Mouse (Mus musculus): ENCODE measurements around the gene 4931428F04Rik.
"Not testable (repeated sequence)": the region's sequence is repeated elsewhere in the genome, so short reads cannot be mapped to it uniquely, and the experiment has no call there.

Gene 4931428F04Rik

DNA sequence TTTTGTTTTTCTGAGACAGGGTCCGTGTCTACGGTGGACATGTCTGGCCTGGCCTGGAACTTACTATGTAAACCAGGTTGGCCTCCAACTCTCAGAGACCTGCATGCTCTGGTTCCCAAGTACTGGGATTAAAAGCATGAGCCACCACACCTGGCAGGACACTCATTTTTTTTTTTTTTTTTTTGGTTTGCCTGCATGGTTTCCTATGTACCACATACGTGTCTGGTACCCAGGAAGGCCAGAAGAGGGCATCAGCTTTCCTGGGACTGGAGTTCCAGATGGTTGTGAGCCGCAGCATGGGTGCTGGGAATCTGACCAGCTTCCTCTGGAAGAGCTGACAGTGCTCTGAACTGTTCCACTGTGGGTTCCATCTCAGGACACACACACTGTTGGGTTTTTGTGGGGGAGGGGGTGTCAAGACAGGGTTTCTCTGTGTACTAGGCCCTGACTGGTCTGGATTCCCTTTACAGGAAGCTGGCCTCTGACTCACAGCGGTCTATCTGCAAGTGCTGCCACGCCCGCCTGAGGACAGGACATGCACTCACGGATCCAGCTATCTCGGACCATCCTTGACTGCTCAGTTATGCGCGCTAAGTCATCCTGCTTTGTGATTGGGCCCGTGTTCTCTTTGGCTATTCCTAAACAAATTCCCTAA lies 28.2 kb downstream of the 4931428F04Rik start:
- no peak for DNase-seq (ENCODE audit: low read depth, low spot score)

DNA sequence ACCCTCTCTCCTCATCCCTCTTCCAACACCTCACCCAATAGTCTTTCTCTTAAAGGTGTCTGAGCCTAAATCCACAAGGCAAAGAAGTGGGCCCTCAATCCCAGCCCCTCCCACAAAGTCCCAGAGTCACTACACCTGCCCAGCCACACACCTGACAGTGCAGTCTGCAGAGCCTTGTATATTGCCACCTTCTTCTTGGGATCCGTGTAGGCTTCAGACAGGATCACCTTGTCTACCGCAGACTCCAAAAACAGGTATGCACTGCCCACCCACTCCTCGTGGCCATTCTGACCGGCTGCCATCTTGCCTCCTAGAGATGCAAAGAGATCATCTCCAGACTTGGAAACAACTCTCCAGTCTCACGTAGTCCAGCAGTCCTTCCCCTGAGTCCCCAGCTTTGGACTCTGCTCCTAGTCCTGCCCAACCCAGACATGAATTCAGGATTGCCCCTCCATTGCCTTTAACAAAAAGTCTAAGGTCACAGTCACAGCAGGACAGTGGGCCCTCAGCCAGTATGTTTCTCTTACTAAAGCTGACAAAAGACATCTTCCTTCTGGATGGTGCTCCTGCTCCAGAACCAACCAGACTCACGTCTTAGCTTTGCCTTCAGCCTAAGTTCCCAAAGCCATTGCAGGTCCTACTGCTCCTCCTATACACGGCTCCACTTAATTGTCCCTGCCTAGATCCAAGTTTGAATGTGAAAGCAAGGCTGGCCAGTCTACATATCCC lies 29.1 kb downstream of the 4931428F04Rik start:
- no peak for DNase-seq (ENCODE audit: low read depth, low spot score)

DNA sequence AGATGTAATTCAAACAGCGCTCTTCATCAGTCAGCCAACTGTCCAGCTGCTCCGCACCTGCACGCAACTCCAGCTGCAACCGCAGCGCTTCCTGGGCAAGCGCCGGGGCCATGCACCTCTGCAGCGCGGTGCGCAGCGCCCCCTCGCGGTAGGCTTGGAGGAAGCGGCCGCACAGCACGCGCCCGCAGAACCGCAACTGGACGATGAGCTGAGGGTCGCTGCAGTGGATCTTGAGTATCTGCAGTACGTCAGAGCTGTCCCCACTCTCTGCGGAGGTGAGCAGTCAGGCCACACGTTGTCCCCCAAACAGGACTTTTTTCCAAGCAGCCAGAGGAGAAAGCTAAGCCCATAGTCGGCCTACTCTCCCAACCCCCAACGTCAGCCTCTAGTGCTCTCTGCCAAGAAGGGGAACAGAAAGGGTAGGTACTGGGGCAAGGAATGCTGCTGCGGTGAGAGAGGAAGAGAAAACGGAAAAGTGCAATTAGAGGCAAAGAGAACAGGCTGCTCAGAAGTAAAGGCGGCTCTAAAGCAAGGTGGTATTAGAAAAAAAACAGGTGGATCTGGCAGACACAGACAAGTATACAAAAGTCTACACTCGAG lies 29.8 kb downstream of the 4931428F04Rik start:
- DNase-seq (ENCODE audit: low read depth, low spot score), result peak; percentile 59

DNA sequence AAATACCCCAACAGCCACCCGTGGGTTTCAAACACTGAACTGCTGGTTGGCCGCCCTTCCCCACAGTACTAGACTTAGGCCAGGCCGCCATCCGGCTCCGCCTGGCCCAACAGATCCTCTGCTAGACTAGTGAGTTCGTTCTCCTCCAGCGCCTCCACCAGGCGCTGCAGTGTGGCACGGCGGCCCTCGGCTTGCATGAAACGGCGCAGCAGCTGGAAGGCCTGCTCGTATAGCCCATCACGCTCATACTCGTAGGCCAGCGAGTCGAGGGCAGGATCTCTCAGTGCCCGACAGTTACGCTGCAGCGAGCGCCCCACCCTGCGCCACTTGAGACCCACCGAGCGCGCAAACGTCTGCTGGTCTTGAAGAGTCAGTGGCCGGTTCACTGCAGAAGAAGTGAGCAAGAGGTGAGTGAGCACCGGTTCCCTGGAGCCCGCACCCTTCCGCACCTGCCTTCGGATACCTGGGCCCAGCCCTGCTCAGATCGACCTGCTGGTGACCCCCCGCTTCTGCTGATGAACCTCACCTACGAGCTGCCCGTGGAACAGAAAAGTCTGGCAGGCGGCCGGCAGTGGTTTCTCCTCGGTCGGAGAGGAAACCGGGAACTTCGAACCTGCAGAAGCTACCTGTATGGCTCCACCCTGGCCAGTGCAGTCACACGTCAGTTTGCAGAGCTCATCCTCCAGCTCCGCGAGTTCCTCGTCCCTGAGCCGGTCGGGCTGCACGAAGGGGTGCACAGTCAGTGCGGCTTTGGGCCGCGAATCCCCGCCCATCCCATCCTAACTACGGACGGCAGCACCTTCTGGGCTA lies 30.5 kb downstream of the 4931428F04Rik start:
- no peak for DNase-seq (ENCODE audit: low read depth, low spot score)

DNA sequence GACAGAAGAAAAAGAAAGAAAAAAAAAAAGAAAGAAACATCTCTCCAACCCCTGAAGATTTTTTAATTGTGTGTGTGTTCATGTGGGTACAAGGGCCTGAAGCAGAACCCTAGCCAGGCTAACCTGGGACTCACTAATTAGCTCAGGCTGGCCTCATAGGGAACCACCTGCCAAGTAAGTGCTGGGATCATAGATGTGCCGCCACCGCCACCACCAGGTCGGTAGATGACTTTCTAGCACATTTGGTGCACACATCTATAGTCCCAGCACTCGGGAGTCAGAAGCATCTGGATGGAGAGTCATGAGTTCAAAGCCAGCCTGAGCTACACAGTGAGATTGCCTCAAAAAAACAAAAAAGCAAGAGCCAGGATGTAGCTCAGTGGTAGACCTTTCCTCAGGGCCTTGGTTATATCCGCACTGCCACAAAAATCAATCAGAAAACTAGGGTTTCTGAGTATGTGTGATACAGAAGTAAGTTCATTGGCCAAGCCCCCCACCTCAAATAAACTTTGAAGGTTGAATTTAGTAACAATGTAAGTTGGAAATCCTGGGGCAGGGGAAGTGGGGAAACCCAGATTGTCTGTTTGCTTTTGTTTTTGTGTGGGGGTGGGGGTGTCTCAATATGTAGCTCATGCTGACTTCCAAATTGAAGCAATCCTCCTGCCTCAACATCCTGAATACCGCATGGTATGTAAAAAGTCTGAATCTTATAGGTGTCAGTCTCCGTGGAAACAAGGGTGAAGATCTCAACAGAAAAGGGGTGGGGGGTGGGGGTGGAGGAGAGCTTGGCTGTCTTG lies 32.1 kb downstream of the 4931428F04Rik start:
- no peak for DNase-seq (ENCODE audit: low read depth, low spot score)

DNA sequence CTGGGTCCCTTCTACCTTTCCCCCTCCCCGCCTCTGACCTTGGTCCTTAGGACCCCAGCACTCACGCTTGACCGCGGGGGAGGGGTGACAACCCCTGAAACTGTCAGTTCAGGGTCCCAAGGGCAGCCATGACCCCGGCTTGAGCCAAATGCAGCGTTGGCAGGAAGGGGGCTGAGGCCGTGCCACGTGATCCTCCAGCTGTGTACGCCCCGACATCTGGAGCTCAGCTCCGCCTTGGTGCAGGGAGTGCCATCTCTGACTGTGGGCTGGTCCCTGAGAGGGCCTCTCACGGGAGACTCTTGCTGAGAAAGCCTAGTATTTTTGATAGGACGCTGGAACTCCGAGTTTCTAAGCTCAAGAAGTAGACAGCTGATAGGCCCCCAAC lies 34.7 kb downstream of the 4931428F04Rik start, which contains the start of gene B3gnt9:
Gene B3gnt9, minus strand, starts transcription at position 188 of the 385 bp plus-strand sequence.
- peak; percentile 66 for DNase-seq (ENCODE audit: low read depth, low spot score)

DNA sequence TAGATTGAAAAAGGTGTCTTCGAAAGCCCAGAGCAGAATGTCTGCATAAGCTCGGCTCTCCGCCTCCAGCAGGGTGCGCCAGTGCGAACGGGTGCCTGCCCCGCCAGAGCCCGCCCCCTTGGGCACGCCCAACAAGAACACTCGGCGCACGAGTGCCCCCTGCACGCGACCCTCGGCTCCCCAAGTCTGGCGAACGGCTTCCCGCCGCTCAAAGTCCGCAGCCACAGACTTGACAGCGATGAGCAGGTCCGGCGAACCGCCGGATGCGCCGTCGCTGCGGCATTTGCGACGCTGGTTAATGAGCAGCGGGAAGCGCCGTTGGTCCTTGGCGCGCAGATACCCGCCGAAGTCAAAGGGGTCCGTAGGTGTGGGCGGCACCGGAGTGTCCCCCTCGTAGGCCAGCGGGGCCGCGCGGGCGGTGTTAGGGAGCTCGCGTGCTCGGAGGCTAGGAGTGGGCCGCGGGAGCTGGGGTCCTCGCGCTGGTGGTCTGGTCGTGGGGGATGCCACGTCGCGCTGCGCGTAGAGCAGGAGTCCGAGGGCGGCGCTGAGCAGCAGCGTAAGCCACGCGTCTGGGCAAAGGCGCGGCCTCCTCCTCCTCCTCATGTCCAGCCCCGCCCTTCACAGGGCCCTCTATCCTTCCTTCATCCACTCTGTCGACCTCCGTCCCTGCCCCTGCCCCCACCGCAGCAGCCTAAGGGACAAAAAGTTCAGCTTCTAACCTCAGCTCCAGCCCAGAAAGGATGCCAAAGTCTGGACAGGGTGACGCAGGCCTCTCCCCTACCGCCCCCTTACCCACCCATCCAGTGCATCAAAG lies 35.3 kb downstream of the 4931428F04Rik start:
- peak; percentile 67 for DNase-seq (ENCODE audit: low read depth, low spot score)

DNA sequence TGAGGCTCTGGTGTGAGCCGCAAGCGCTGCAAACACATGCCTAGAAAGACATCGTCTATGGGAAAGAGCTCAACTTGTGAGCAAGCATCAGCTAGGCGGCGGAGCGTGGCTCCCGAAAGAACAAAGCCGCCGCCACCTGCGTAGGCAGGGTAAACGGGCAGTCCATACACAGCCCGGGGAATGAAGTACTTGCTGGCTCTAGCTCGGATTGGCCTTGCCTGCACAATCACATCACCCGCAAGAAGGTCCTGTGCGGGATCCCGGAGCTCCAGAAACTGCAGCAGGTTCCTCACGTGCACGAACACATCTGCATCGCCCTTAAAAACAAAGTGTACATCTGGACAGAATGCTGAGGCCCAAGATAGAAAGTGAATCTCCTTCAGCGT lies 35.9 kb downstream of the 4931428F04Rik start:
- no peak for DNase-seq (ENCODE audit: low read depth, low spot score)

DNA sequence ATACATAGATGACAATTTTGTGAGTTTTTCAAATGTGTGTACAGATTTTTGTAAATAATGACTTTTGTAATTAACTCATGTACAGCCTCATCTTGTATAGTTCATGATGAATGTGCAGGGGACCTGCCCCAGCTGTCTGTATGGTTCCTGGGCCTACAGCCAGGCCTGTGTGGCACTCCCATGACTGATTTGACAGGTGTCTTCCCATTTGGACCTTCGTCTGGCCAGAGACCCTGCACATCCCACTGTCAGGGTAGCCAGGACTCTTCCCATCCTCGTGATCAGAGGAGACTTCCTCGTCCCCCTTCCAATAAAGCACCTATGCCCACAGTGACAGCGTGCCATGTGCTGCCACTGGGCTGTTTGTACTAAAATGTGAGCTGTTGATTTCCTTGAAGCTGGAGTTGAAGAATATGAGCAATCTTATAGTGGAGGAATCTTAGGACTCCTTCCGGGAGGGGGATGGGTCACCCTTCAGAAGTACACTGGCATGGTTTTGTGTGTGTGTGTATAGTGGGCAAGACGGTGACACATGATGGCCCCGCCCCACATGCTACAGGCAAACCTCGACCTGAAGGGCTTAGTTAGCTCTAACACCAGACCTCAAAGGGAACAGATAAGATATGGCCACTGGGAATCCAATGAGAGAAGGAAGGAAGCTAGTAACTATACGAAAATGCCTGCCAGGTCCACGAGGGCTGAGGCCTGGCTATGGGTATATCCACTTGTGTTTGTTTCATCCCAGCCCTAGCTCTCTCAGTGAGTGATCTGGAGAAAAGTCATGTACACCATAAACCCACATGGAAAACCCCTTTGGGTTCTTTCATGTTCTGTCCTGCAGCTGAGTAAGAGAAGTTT lies 36.8 kb downstream of the 4931428F04Rik start:
- no peak for DNase-seq (ENCODE audit: low read depth, low spot score)

DNA sequence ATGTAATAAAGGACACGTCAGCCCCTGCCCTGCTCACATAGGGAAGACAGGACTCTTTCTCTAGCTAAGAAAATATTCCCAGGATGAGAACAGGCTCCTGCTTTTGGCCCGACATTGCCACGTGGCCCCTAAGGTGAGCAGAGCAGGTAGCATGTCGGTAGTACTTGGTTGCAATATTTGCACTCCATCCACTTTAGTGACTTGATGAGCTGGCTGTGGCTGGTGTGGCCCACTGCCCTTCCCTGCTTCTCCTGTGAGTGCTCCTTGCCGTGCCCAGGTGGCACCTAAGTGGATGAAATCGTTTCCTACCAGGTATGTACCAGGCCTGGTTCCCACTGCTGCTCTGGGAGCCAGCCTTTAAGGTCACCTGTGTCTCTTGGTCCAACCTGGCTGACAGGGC lies 37.7 kb downstream of the 4931428F04Rik start:
- DNase-seq (ENCODE audit: low read depth, low spot score), result no peak

DNA sequence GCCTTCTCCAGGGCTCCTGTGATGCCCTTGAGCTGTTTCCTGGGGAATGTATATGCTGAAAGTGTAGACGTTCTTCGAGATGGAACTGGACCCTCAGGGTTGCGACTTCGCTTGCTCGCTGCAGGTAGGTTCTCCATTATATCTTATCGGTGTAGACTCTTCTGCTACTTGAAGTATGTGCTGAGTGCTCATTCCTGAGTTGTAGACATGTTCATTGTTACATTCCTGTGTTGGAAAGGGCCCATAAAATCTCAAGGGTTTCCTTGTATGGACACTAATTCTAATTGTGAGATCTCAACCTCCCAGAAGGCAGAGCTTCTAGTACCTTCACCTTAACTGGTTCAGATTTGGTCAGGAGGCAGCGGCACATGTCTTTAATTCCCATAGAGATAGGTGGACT lies 48.6 kb downstream of the 4931428F04Rik start:
- no peak for DNase-seq (ENCODE audit: low read depth, low spot score)

DNA sequence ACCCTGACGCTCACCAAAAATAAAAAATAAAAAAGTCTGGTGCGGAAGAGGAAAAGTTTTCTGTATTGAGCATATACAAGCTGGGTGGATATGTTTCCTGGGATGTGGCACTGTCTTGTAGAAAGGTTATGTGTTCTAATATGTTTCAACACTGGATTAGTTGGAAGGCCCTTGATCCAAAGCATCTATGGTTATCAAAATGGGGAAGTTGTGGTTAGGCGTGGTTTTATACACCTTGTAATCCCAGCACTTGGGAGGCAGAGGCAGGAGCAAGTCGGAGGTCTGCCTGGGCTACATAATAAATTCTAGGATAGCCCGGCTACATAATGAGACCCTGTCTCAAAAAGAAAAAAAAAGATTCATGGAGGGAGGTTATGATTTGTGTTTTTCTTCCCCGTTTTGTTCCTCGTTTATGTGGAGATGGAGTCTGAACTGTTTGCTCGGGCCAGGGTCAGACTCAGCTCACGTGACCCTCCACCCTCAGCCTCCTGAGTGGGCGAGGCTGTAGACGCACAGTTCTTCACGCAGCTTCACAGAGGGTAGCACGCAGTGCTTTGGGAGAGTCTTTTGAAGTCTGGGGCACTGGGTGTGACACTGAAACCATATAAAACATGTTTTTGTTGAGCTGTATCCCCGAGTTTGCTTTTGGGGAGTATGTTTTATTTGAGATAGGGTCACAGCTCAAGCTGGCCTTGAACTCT lies 52.1 kb downstream of the 4931428F04Rik start:
- no peak for DNase-seq (ENCODE audit: low read depth, low spot score)

DNA sequence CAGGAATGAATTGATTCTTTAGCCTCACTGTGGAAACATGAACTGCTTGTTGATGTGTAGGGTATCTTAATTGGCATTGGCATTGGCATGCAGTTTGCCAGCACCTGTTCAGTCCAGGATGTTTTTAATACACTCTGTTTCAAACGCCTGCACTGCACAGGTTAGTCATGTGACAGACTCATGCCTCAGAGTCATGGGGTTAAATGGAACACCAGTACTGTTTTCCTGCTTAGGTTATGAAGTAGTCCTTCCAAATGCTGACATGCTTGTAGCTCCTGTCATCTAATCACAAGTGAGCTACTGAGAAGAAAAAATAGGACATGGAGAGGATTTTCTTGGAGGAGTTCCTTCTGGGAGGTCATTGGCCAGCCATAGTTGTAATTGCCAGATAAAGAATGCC lies 54.5 kb downstream of the 4931428F04Rik start:
- no peak for DNase-seq (ENCODE audit: low read depth, low spot score)

DNA sequence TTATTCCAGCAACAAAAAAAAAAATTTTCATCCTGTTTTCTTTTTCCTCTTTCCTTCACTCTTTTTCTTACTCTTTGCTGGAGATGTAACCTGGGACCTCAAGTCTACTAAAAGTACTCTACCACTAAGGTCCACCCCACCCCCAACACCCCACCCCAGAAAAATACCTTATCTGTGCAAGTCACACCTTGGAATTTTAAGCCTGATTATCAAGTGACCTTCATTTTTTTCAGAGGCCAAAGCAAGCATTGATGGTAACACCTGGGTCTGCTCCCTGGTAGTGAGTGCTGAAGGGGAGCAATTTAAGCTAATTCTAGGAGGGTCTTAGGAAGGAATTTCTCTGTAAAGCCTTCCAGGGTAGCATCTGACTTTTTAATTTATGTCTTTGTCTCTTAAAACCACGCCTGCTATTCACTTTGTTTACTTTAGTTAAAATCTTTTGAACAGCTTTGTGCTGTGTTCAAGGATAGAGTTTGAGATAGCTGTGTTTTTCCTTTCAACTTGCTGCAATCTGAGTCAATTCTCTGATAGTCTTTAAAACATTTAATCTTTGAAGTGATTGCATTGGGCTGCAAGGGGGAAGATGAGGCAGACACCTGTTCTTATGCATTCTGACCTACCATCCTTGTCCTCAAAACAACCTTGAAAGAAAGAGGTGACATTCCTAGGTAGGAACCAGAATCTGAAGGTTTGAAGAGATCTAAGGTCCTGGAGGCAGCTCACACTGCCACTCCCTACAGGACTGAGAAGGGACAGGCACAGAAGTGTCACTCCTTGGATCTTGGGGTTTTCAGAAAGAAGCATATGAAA lies 56.3 kb downstream of the 4931428F04Rik start:
- no peak for DNase-seq (ENCODE audit: low read depth, low spot score)

DNA sequence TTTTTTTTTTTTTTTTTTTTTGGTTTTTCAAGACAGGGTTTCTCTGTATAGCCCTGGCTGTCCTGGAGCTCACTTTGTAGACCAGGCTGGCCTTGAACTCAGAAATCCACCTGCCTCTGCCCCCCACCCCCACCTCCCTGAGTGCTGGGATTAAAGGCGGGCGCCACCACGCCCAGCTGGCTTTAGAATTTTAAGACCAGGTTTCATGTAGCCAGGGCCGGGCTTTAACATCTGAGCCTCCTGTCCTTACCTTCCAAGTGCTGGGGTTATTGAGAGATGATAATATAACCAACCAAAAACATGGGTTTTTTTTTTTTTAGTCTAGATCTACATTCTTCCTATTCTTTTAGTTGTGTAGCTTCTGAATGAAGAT lies 57.4 kb downstream of the 4931428F04Rik start:
- not testable (repeated sequence) for DNase-seq (ENCODE audit: low read depth, low spot score)

DNA sequence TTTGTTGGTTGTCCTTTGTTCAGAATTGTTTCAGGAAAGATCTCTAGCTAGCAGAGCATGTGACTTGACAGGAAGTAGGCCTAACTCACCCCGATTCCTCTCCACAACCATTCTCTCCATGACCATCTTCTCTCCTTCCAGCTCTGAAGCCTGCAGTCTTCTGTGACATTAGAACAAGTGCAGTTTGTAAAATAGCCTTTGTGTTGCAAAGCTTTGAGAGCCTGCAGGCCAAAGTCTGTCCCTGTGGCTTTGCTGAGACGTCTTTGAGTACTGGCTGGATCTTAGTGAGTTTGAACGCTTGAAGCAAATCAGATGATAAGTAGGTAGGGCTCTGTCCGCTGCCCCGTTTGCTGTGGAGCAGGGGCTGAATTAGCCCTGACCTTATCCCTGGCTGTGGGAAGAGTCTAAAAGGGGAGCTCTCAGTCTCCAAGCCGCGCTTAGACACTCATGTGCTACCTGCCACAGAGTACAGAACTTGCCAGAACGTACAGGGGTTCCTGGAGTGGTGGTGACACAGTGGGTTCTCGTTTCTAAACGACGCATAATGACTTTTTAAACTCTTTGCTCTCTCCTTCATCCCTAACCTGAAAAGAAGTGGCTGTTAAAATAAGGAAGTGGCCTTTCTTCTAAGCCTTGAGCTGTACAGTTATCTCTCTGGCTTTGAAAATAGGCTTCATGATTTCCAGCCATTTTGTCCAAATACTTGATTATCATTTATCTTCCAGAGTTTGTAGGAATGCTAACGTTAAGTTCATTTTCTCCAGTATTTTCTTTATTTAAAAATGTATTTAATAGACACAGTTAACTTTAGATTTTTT lies 58.0 kb downstream of the 4931428F04Rik start:
- no peak for DNase-seq (ENCODE audit: low read depth, low spot score)

Data from c-Kit-negative CD71-positive TER-119-positive erythroid progenitor cells, embryonic 14.5 days (primary cell).